Mouse (Mus musculus) stomach, embryonic 14.5 days (tissue): ENCODE measurements around the gene Nrsn1. TPM values are rescaled to one million over a fixed set of nuclear protein-coding genes. Genes with fewer than 3 reads are reported as not detected.

ENCODE experiments used
- polyA plus RNA-seq: library from polyadenylated mRNA; unstranded; fragments of >200 nt; fragmentation: Nextera tagmentation; extraction: Ambion mirVana; gene quantifications from 2 replicates; pipeline ENCODE4 v1.2.1, GENCODE M21; 2014

Nrsn1 gene
- polyA plus RNA-seq, 1 experiment from 2014 or later, result 4.6 TPM

Other genes starting within 250 kb of the Nrsn1 start
- gene Dcdc2a, start 214.5 kb downstream of the Nrsn1 start, polyA plus RNA-seq, result 0.22 and 1.3 TPM in 2 replicates